Mouse (Mus musculus): Measurements from ENCODE around the gene Trim42.

DNA sequence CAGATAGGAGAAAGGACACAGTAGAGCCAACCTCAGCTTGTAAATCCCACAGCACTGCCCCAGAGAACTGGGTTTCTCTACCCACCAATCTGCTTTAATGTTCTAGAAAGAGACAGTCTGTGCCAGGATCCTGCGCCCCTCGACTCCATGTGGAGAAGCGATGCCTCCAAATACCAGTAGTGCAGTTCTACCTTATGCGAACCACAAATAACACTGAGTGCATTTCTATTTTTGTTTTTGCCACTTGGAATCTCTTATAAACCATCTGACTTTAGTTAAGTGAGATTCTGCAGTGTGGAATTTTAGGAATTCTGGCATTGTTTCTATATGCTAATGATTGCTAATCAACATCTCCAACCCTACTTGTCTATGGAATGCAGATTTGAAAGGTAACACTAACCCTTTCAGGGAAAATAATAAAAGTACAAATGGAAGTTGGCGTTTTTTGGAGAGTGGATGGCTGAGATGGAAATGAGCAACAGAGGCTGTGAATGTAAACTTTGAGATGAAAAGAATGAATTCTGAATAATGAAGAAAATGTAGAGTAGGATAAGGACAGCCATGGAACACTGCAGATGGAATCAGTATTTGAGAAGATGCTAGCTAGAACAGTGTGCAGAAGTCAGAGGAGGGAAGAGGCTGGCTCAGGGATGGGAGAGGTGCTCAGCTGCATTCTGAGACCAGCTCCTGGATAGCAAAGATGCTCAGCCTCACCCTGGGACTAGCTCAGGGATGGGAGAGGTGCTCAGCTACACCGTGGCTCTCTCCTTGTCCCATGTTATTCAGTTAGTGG is 45.3 kb upstream of the Trim42 start:
- TF ChIP-seq CTCF (IDR thresholded peaks at IDR 0.05; ENCODE audit: low read depth, low read length) (no peak), POLR2A (IDR thresholded peaks at IDR 0.05; ENCODE audit: extremely low read depth, insufficient read depth, low read length) (no peak)
